Mouse (Mus musculus): ENCODE measurements at regions not wholly inside any gene's neighbourhood (a gene's known extent, or its start where the extent isn't known, plus 50 kb on each side); places are given as distances from the start of the nearest gene placed in this dataset.

GRCm38 (mm10) chr10:51792030-51792429, 114.5 kb downstream of the Rfx6 start:
- TF ChIP-seq POLR2A (IDR thresholded peaks at IDR 0.05; ENCODE audit: borderline replicate concordance, extremely low read depth, insufficient read depth, insufficient read length, poor library complexity, severe bottlenecking): no peak
- no peak for TF ChIP-seq CTCF (IDR thresholded peaks at IDR 0.05; ENCODE audit: borderline replicate concordance, extremely low read depth, insufficient read depth, insufficient read length)
- peak; percentile 70 for DNase-seq (ENCODE audit: low read depth)

GRCm38 (mm10) chr10:51793876-51794275, 116.3 kb downstream of the Rfx6 start:
- peak; percentile 24 for DNase-seq (ENCODE audit: low read depth)

GRCm38 (mm10) chr10:51816626-51817025, 139.1 kb downstream of the Rfx6 start:
- no peak for TF ChIP-seq CTCF (IDR thresholded peaks at IDR 0.05; ENCODE audit: borderline replicate concordance, extremely low read depth, insufficient read depth, insufficient read length)
- TF ChIP-seq POLR2A (IDR thresholded peaks at IDR 0.05; ENCODE audit: borderline replicate concordance, extremely low read depth, insufficient read depth, insufficient read length, poor library complexity, severe bottlenecking): no peak
- DNase-seq (ENCODE audit: low read depth): no peak

More at GRCm38 (mm10) chr10:51793876-51794275, 116.3 kb downstream of the Rfx6 start:
- TF ChIP-seq CTCF (IDR thresholded peaks at IDR 0.05; ENCODE audit: borderline replicate concordance, extremely low read depth, insufficient read depth, insufficient read length) (no peak), POLR2A (IDR thresholded peaks at IDR 0.05; ENCODE audit: borderline replicate concordance, extremely low read depth, insufficient read depth, insufficient read length, poor library complexity, severe bottlenecking) (no peak)

GRCm38 (mm10) chr10:51823900-51824299, 146.3 kb downstream of the Rfx6 start:
- DNase-seq (ENCODE audit: low read depth): no peak
- TF ChIP-seq CTCF (IDR thresholded peaks at IDR 0.05; ENCODE audit: borderline replicate concordance, extremely low read depth, insufficient read depth, insufficient read length) (no peak), POLR2A (IDR thresholded peaks at IDR 0.05; ENCODE audit: borderline replicate concordance, extremely low read depth, insufficient read depth, insufficient read length, poor library complexity, severe bottlenecking) (no peak)

GRCm38 (mm10) chr10:51826431-51826964, 148.9 kb downstream of the Rfx6 start:
- peak; percentile 43 for DNase-seq (ENCODE audit: low read depth)
- TF ChIP-seq POLR2A (IDR thresholded peaks at IDR 0.05; ENCODE audit: borderline replicate concordance, extremely low read depth, insufficient read depth, insufficient read length, poor library complexity, severe bottlenecking) (no peak), CTCF (IDR thresholded peaks at IDR 0.05; ENCODE audit: borderline replicate concordance, extremely low read depth, insufficient read depth, insufficient read length) (no peak)

- TF ChIP-seq POLR2A (IDR thresholded peaks at IDR 0.05; ENCODE audit: borderline replicate concordance, extremely low read depth, insufficient read depth, insufficient read length, poor library complexity, severe bottlenecking) (no peak), CTCF (IDR thresholded peaks at IDR 0.05; ENCODE audit: borderline replicate concordance, extremely low read depth, insufficient read depth, insufficient read length) (no peak)
Observed at GRCm38 (mm10) chr10:51832459-51832858, 154.9 kb downstream of the Rfx6 start.

GRCm38 (mm10) chr10:51843099-51843498, 165.5 kb downstream of the Rfx6 start:
- TF ChIP-seq POLR2A (IDR thresholded peaks at IDR 0.05; ENCODE audit: borderline replicate concordance, extremely low read depth, insufficient read depth, insufficient read length, poor library complexity, severe bottlenecking): no peak
- TF ChIP-seq CTCF (IDR thresholded peaks at IDR 0.05; ENCODE audit: borderline replicate concordance, extremely low read depth, insufficient read depth, insufficient read length): no peak
- no peak for DNase-seq (ENCODE audit: low read depth)

More at GRCm38 (mm10) chr10:51832459-51832858, 154.9 kb downstream of the Rfx6 start:
- no peak for DNase-seq (ENCODE audit: low read depth)

DNA sequence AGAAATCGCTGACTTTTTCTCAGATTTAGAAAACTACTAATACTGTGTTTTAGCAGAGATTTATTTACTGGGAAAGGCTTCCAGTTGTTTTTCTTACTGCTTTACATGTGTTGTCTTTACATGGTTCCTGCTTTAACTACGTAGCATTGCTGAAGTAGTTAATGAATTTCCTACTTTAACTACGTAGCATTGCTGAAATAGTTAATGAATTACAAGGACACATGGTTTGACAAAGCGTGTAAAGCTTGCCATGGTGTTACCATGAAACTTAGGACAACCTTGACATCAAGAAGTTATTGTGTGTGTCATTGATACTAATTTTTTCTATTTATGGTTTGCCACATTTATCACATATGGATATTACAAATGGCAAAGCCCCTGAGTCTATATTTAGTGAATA, 168.7 kb downstream of the Rfx6 start:
- DNase-seq (ENCODE audit: low read depth): no peak
- no peak for TF ChIP-seq CTCF (IDR thresholded peaks at IDR 0.05; ENCODE audit: borderline replicate concordance, extremely low read depth, insufficient read depth, insufficient read length)
- TF ChIP-seq POLR2A (IDR thresholded peaks at IDR 0.05; ENCODE audit: borderline replicate concordance, extremely low read depth, insufficient read depth, insufficient read length, poor library complexity, severe bottlenecking): no peak

DNA sequence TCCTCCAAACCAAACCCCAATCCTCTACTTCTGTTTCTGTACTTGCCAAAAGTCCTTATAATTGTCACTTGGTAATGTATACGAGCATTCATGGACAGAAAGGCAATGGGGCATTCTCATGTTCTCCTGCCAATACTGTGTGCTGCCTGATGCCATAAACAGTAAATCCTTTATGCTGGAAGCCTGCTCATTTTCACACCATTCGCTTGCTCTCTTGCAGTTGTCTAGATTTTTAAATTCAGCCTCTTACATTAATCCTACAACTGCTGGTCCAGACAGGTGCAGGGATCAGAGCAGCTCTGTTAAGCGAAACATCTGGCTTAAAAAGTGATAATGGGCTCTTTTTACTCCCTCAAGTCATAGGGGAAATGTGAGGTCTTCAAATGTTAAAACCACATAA, 152.9 kb upstream of the Vgll2 start:
- DNase-seq (ENCODE audit: low read depth): peak; percentile 4
- TF ChIP-seq POLR2A (IDR thresholded peaks at IDR 0.05; ENCODE audit: borderline replicate concordance, extremely low read depth, insufficient read depth, insufficient read length, poor library complexity, severe bottlenecking) (no peak), CTCF (IDR thresholded peaks at IDR 0.05; ENCODE audit: borderline replicate concordance, extremely low read depth, insufficient read depth, insufficient read length) (no peak)

DNA sequence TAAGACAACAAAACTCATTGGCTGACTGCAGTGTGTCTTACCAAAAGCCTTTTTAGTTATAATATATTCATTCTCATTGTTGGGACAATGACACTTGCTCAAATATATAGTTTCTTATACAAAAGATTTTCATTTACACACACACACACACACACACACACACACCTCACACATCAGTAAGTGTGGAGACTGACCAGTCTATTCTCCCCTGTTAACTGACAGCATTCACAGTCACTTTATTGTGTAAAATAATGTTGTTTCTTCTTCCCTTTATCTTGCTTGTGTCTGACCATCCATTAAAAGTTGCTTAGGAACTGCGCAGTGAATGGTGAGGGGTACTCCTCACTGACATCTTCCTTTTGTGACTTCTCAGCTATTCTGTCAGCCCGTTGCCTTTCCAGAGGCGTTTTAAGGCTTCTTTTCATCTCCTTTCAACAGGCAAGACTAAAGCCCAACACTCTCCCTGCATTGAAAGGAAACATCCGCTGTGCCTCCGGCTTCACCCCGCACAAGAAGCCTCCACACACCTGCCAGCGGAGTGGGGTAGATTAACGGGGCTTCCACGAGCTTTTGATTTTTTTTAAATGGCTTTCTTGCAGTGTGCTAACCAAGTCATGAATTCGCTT, 111.1 kb upstream of the Vgll2 start:
- TF ChIP-seq POLR2A (IDR thresholded peaks at IDR 0.05; ENCODE audit: borderline replicate concordance, extremely low read depth, insufficient read depth, insufficient read length, poor library complexity, severe bottlenecking) (no peak), CTCF (IDR thresholded peaks at IDR 0.05; ENCODE audit: borderline replicate concordance, extremely low read depth, insufficient read depth, insufficient read length) (no peak)
- DNase-seq (ENCODE audit: low read depth): peak; percentile 70

DNA sequence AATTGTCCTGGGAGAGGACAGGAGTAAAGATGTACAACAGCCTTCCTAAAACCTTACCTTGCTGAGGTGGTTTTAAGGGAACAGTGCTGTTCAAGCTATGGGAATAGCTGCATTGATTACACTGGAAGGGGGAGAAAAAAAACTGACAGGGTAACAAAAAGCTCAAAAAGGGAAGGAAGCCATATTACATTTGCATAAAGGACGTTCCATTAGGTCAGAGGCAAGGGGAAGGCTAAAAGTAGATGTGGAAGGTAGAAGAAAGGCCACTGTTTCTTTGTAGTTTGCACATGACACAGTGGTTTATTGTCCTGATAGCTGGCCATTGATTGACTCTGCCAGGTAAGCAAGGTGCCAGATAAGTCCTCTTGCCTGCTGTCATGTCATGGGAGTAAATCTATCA, 110.2 kb upstream of the Vgll2 start:
- DNase-seq (ENCODE audit: low read depth): no peak
- TF ChIP-seq CTCF (IDR thresholded peaks at IDR 0.05; ENCODE audit: borderline replicate concordance, extremely low read depth, insufficient read depth, insufficient read length): no peak
- TF ChIP-seq POLR2A (IDR thresholded peaks at IDR 0.05; ENCODE audit: borderline replicate concordance, extremely low read depth, insufficient read depth, insufficient read length, poor library complexity, severe bottlenecking): no peak

- no peak for DNase-seq (ENCODE audit: low read depth)
- no peak for TF ChIP-seq CTCF (IDR thresholded peaks at IDR 0.05; ENCODE audit: borderline replicate concordance, extremely low read depth, insufficient read depth, insufficient read length)
- TF ChIP-seq POLR2A (IDR thresholded peaks at IDR 0.05; ENCODE audit: borderline replicate concordance, extremely low read depth, insufficient read depth, insufficient read length, poor library complexity, severe bottlenecking): no peak
Observed at GRCm38 (mm10) chr10:51926644-51927043, 95.7 kb upstream of the Vgll2 start.
